Mouse (Mus musculus): ENCODE measurements around the gene Gns. TPM values are rescaled to one million over a fixed set of nuclear protein-coding genes. Genes with fewer than 3 reads are reported as not detected.
A peak's percentile ranks its signal among the peaks of the same experiment; 100 is the strongest.

Gns gene
- total RNA-seq, 1 experiment: 61.0 TPM

DNA sequence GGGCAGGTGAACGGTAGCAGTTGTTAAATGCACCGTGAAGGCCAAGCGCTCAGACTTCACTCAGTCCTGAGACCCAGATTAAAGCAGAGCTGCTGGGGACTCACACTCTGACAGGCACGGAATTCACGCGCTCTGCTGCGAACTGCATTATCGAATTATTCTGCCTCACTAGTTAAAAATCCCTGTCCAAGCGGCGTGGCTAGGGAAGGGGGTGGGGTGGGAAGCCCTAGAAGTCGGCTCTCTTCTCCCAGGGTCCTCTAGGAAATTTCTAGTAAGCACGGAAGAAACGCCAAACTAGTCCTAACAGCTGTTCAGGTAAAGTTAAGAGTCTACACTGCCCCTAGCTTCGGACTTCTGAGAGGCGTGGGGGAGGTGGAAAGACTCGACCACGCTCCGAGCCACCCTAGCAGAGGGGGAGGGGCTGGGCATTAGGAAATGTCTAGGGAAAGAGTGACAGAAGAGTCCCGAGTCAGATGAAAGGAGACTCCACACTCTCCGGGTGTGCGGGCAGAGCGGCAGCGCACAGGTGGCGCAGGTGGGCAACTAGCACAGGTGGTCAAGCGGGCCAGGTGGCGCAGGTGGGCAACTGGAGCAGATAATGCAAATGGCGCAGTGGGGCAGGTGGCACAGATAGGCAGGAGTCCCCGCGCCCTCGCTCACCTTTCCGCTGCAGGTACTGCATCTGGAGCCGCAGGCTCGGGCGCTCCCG is 14.4 kb upstream of the Gns start:
- H3K9ac ChIP-seq (ENCODE audit: insufficient read depth, low read depth, low read length, poor library complexity, severe bottlenecking): peak overlapping the region; percentile 19; the same call in 1 of the 2 replicates

DNA sequence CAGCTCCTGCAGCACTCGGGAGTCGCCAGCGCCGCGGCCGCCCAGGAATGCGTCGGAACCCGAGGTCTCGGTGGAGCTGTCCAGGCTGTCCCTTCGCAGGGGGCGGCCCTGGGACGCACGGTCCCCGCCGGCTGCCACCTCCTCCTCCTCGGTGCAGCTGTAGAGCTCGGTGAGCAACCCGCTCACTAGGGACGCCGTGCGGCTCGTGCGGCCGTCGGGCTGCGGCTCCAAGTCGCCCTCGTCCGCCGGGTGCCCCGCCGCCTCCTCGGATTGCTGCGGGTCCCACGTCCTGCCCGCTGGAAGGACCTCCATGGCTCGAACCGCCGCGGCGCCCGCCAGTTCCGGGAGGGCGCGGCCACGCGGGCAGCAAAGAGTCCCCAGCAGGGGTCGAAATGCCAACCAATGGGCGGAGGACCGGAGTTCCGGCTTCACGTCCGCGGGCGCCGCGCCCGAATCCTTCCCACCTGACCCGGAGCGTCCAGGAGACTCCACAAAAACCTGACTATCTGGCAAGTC is 13.8 kb upstream of the Gns start, which contains the start of gene Tbc1d30:
Tbc1d30 (minus strand) TSS at position 213 of the 516 bp plus-strand sequence.
- Histone ChIP-seq H3K4me1 (ENCODE audit: control insufficient read depth in 2 of 2, insufficient read depth in 2 of 2, low read length in 2 of 2, poor library complexity in 1 of 2) (no peaks in the 10 kb centered on the region), H3K27ac (ENCODE audit: insufficient read depth, low read depth, low read length, poor library complexity, severe bottlenecking) (no peak within 1 kb of the TSS), H3K36me3 (ENCODE audit: control insufficient read depth, insufficient read depth, low read length, poor library complexity, severe bottlenecking) (no peaks in the 10 kb centered on the region), H3K9me3 (ENCODE audit: control insufficient read depth, insufficient read depth, low read depth, low read length) (no peaks in the 10 kb centered on the region), H3K9ac (ENCODE audit: insufficient read depth, low read depth, low read length, poor library complexity, severe bottlenecking) (peak within 1 kb of the TSS; percentile 19), H3K4me3 (ENCODE audit: insufficient read depth in 1 of 2, low read depth in 1 of 2, low read length in 2 of 2, poor library complexity in 1 of 2, severe bottlenecking in 1 of 2) (peak within 1 kb of the TSS; percentile 66 to 81)
- TF ChIP-seq ZNF384 (IDR thresholded peaks at IDR 0.05; ENCODE audit: low read depth, low read length): no peak
- no peak for TF ChIP-seq CHD2 (IDR thresholded peaks at IDR 0.05; ENCODE audit: low read depth, low read length)
- TF ChIP-seq ZC3H11A (IDR thresholded peaks at IDR 0.05; ENCODE audit: borderline replicate concordance, low read depth, low read length): no peak
- no peak for TF ChIP-seq HCFC1 (IDR thresholded peaks at IDR 0.05; ENCODE audit: borderline replicate concordance, insufficient read depth, low read length)
- TF ChIP-seq MAFK (IDR thresholded peaks at IDR 0.05; ENCODE audit: insufficient read depth, low read depth, low read length): no peak
- in situ Hi-C loops (cut with MboI; ENCODE audit: low sequenced_read_pairs in 2 of 2, unreplicated experiment in 2 of 2): no loop called here
- DNase-seq (ENCODE audit: low read depth, low spot score): no peak

More for the DNA sequence above, 14.4 kb upstream of the Gns start:
- no peak overlapping the region for H3K27ac ChIP-seq (ENCODE audit: insufficient read depth, low read depth, low read length, poor library complexity, severe bottlenecking)
- in situ Hi-C loops (cut with MboI; ENCODE audit: low sequenced_read_pairs in 2 of 2, unreplicated experiment in 2 of 2): no loop called here
- H3K4me3 ChIP-seq (ENCODE audit: insufficient read depth in 1 of 2, low read depth in 1 of 2, low read length in 2 of 2, poor library complexity in 1 of 2, severe bottlenecking in 1 of 2): peak overlapping the region; percentile 66 to 81
- no peak for DNase-seq (ENCODE audit: low read depth, low spot score)
- no peaks in the 10 kb centered on the region for H3K9me3 ChIP-seq (ENCODE audit: control insufficient read depth, insufficient read depth, low read depth, low read length)
- no peaks in the 10 kb centered on the region for H3K36me3 ChIP-seq (ENCODE audit: control insufficient read depth, insufficient read depth, low read length, poor library complexity, severe bottlenecking)
- no peak for TF ChIP-seq MAFK (IDR thresholded peaks at IDR 0.05; ENCODE audit: insufficient read depth, low read depth, low read length)
- no peak for TF ChIP-seq ZC3H11A (IDR thresholded peaks at IDR 0.05; ENCODE audit: borderline replicate concordance, low read depth, low read length)
- no peak for TF ChIP-seq ZNF384 (IDR thresholded peaks at IDR 0.05; ENCODE audit: low read depth, low read length)
- TF ChIP-seq HCFC1 (IDR thresholded peaks at IDR 0.05; ENCODE audit: borderline replicate concordance, insufficient read depth, low read length): no peak
- no peak for TF ChIP-seq CHD2 (IDR thresholded peaks at IDR 0.05; ENCODE audit: low read depth, low read length)
- H3K4me1 ChIP-seq (ENCODE audit: control insufficient read depth in 2 of 2, insufficient read depth in 2 of 2, low read length in 2 of 2, poor library complexity in 1 of 2): no peaks in the 10 kb centered on the region

GRCm38 (mm10) chr10:121351692-121352290 is 13.1 kb upstream of the Gns start:
- no peaks in the 10 kb centered on the region for H3K9me3 ChIP-seq (ENCODE audit: control insufficient read depth, insufficient read depth, low read depth, low read length)
- TF ChIP-seq MAFK (IDR thresholded peaks at IDR 0.05; ENCODE audit: insufficient read depth, low read depth, low read length): no peak
- H3K36me3 ChIP-seq (ENCODE audit: control insufficient read depth, insufficient read depth, low read length, poor library complexity, severe bottlenecking): no peaks in the 10 kb centered on the region
- no peak overlapping the region for H3K27ac ChIP-seq (ENCODE audit: insufficient read depth, low read depth, low read length, poor library complexity, severe bottlenecking)
- in situ Hi-C loops (cut with MboI; ENCODE audit: low sequenced_read_pairs in 2 of 2, unreplicated experiment in 2 of 2): no loop called here
- no peaks in the 10 kb centered on the region for H3K4me1 ChIP-seq (ENCODE audit: control insufficient read depth in 2 of 2, insufficient read depth in 2 of 2, low read length in 2 of 2, poor library complexity in 1 of 2)
- peak overlapping the region in 1 of 2 experiments; percentile 81; a peak in 2 of 4 replicates for H3K4me3 ChIP-seq (ENCODE audit: insufficient read depth in 1 of 2, low read depth in 1 of 2, low read length in 2 of 2, poor library complexity in 1 of 2, severe bottlenecking in 1 of 2)
- no peak overlapping the region for H3K9ac ChIP-seq (ENCODE audit: insufficient read depth, low read depth, low read length, poor library complexity, severe bottlenecking)
- no peak for DNase-seq (ENCODE audit: low read depth, low spot score)

GRCm38 (mm10) chr10:121360358-121360757 is 4.5 kb upstream of the Gns start:
- H3K9ac ChIP-seq (ENCODE audit: insufficient read depth, low read depth, low read length, poor library complexity, severe bottlenecking): no peak overlapping the region
- H3K36me3 ChIP-seq (ENCODE audit: control insufficient read depth, insufficient read depth, low read length, poor library complexity, severe bottlenecking): no peaks in the 10 kb centered on the region
- in situ Hi-C loops (cut with MboI; ENCODE audit: low sequenced_read_pairs in 2 of 2, unreplicated experiment in 2 of 2): no loop called here
- no peak for DNase-seq (ENCODE audit: low read depth, low spot score)
- H3K4me3 ChIP-seq (ENCODE audit: insufficient read depth in 1 of 2, low read depth in 1 of 2, low read length in 2 of 2, poor library complexity in 1 of 2, severe bottlenecking in 1 of 2): no peak overlapping the region
- TF ChIP-seq ZC3H11A (IDR thresholded peaks at IDR 0.05; ENCODE audit: borderline replicate concordance, low read depth, low read length) (no peak), ZNF384 (IDR thresholded peaks at IDR 0.05; ENCODE audit: low read depth, low read length) (no peak), HCFC1 (IDR thresholded peaks at IDR 0.05; ENCODE audit: borderline replicate concordance, insufficient read depth, low read length) (no peak), CHD2 (IDR thresholded peaks at IDR 0.05; ENCODE audit: low read depth, low read length) (no peak), MAFK (IDR thresholded peaks at IDR 0.05; ENCODE audit: insufficient read depth, low read depth, low read length) (no peak)
- H3K27ac ChIP-seq (ENCODE audit: insufficient read depth, low read depth, low read length, poor library complexity, severe bottlenecking): no peak overlapping the region
- H3K4me1 ChIP-seq (ENCODE audit: control insufficient read depth in 2 of 2, insufficient read depth in 2 of 2, low read length in 2 of 2, poor library complexity in 1 of 2): no peaks in the 10 kb centered on the region
- H3K9me3 ChIP-seq (ENCODE audit: control insufficient read depth, insufficient read depth, low read depth, low read length): no peaks in the 10 kb centered on the region
